Mouse (Mus musculus): ENCODE measurements around the gene Cym. TPM values are rescaled to one million over a fixed set of nuclear protein-coding genes. Genes with fewer than 3 reads are reported as not detected.

Cym gene
- polyA plus RNA-seq, 1 experiment from 2014 or later: 69,611 TPM

- no peak overlapping the region for H3K27ac ChIP-seq (replicated peaks)
- H3K4me1 ChIP-seq (replicated peaks; ENCODE audit: control insufficient read depth, insufficient read depth): no peaks in the 10 kb centered on the region
- H3K9me3 ChIP-seq (ENCODE audit: control insufficient read depth, low read length): no peaks in the 10 kb centered on the region
- H3K4me3 ChIP-seq (ENCODE audit: low read depth, low read length): no peak overlapping the region
- 61% methylated on average over 9 of the region's 9 CpGs for WGBS
- H3K36me3 ChIP-seq (ENCODE audit: control insufficient read depth, insufficient read depth, low read length): no peaks in the 10 kb centered on the region
- no peak overlapping the region for H3K4me2 ChIP-seq (replicated peaks; ENCODE audit: low read depth)
- ATAC-seq (ENCODE audit: low FRiP score, low TSS enrichment) (no peak), DNase-seq (ENCODE audit: low spot score) (no peak)
- no peak for TF ChIP-seq CTCF (IDR thresholded peaks at IDR 0.05; ENCODE audit: low read depth)
- no peak for TF ChIP-seq EP300 (optimal IDR thresholded peaks at IDR 0.05)
- no peaks in the 10 kb centered on the region for H3K27me3 ChIP-seq (ENCODE audit: control insufficient read depth, insufficient read depth, low read length)
- no peak overlapping the region for H3K9ac ChIP-seq (ENCODE audit: low read length)
These were observed 45.0 kb downstream of the Cym start for GRCm38 (mm10) chr3:107176501-107176900.

DNA sequence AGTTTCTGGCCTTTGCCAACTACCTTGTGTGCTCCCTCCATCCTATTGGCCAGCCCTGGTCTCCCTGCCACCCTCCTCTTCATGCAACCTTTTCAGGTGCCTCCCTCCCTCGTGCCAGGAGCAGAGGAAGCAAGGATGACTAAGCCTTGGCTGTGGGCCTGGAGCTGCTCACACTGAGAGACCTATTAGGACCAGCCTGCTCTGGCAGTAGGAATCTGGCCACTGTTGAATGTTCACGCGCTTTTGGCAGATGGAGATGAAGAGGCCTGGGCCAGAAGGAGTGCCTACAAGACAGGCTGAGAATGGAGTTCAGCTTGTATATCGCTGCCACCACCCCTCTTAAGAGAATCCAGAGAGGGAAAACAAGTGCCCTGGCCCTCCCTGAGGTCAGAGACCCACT is 46.0 kb downstream of the Cym start:
- H3K9me3 ChIP-seq (ENCODE audit: control insufficient read depth, low read length): no peaks in the 10 kb centered on the region
- peak; percentile 81 for ATAC-seq (ENCODE audit: low FRiP score, low TSS enrichment)
- WGBS: 48% methylated on average over 4 of the region's 4 CpGs
- no peak overlapping the region for H3K27ac ChIP-seq (replicated peaks)
- H3K4me2 ChIP-seq (replicated peaks; ENCODE audit: low read depth): no peak overlapping the region
- DNase-seq (ENCODE audit: low spot score): peak; percentile 49
- TF ChIP-seq CTCF (IDR thresholded peaks at IDR 0.05; ENCODE audit: low read depth) (no peak), EP300 (optimal IDR thresholded peaks at IDR 0.05) (no peak)
- H3K4me1 ChIP-seq (replicated peaks; ENCODE audit: control insufficient read depth, insufficient read depth): no peaks in the 10 kb centered on the region
- no peaks in the 10 kb centered on the region for H3K27me3 ChIP-seq (ENCODE audit: control insufficient read depth, insufficient read depth, low read length)
- no peak overlapping the region for H3K9ac ChIP-seq (ENCODE audit: low read length)
- H3K4me3 ChIP-seq (ENCODE audit: low read depth, low read length): no peak overlapping the region
- no peaks in the 10 kb centered on the region for H3K36me3 ChIP-seq (ENCODE audit: control insufficient read depth, insufficient read depth, low read length)

DNA sequence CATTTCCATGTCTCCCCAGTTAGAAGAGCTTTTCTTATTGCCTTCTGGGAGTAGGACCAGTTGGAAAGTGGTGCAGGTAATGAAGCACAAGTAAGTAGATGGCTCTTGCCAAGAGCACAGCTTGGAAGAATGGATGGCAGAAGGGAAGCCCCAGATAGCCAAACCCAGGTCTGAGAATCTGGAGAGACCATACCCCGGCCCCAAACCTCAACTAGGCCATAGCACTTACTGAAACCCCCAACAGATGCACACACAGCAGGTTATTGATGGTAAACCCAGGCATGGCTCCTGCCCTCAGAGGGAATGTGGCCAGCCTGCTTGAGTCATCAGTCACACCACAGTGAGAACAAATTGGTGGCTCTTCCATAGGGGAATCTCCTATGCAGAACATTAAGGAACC is 49.0 kb downstream of the Cym start:
- H3K9ac ChIP-seq (ENCODE audit: low read length): no peak overlapping the region
- no peaks in the 10 kb centered on the region for H3K4me1 ChIP-seq (replicated peaks; ENCODE audit: control insufficient read depth, insufficient read depth)
- no peak overlapping the region for H3K4me2 ChIP-seq (replicated peaks; ENCODE audit: low read depth)
- DNase-seq (ENCODE audit: low spot score) (no peak), ATAC-seq (ENCODE audit: low FRiP score, low TSS enrichment) (no peak)
- no peak for TF ChIP-seq EP300 (optimal IDR thresholded peaks at IDR 0.05)
- no peak for TF ChIP-seq CTCF (IDR thresholded peaks at IDR 0.05; ENCODE audit: low read depth)
- H3K36me3 ChIP-seq (ENCODE audit: control insufficient read depth, insufficient read depth, low read length): no peaks in the 10 kb centered on the region
- H3K9me3 ChIP-seq (ENCODE audit: control insufficient read depth, low read length): no peaks in the 10 kb centered on the region
- H3K4me3 ChIP-seq (ENCODE audit: low read depth, low read length): no peak overlapping the region
- no peaks in the 10 kb centered on the region for H3K27me3 ChIP-seq (ENCODE audit: control insufficient read depth, insufficient read depth, low read length)
- 76% methylated on average over 1 of the region's 1 CpGs for WGBS
- H3K27ac ChIP-seq (replicated peaks): no peak overlapping the region

DNA sequence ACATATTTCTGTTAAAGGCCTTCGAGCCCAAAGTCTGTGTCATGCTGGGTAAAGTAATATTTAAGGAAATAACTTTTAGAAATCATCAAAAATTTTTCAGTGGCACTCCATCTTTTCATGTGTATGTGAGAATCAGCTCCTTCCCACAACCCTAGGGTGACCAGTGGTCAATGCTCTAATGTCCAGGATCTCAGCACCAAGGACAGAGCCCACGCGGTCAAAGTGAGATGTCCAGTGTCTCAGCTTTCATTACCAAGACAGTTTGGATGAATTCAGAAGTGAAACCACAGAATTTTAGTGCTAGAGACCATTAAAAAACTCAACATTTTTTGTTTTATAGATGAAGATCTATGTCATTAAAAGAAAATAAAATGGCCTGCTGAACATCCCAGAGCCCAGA is 49.6 kb downstream of the Cym start:
- no peak for DNase-seq (ENCODE audit: low spot score)
- Histone ChIP-seq H3K4me3 (ENCODE audit: low read depth, low read length) (no peak overlapping the region), H3K9ac (ENCODE audit: low read length) (no peak overlapping the region), H3K4me2 (replicated peaks; ENCODE audit: low read depth) (no peak overlapping the region), H3K36me3 (ENCODE audit: control insufficient read depth, insufficient read depth, low read length) (no peaks in the 10 kb centered on the region), H3K27me3 (ENCODE audit: control insufficient read depth, insufficient read depth, low read length) (no peaks in the 10 kb centered on the region), H3K4me1 (replicated peaks; ENCODE audit: control insufficient read depth, insufficient read depth) (no peaks in the 10 kb centered on the region), H3K27ac (replicated peaks) (no peak overlapping the region), H3K9me3 (ENCODE audit: control insufficient read depth, low read length) (no peaks in the 10 kb centered on the region)
- 65% methylated on average over 3 of the region's 3 CpGs for WGBS
- no peak for ATAC-seq (ENCODE audit: low FRiP score, low TSS enrichment)
- TF ChIP-seq CTCF (IDR thresholded peaks at IDR 0.05; ENCODE audit: low read depth) (no peak), EP300 (optimal IDR thresholded peaks at IDR 0.05) (no peak)

GRCm38 (mm10) chr3:107169552-107169951 is 52.0 kb downstream of the Cym start:
- no peaks in the 10 kb centered on the region for H3K4me1 ChIP-seq (replicated peaks; ENCODE audit: control insufficient read depth, insufficient read depth)
- H3K9ac ChIP-seq (ENCODE audit: low read length): no peak overlapping the region
- no peak overlapping the region for H3K27ac ChIP-seq (replicated peaks)
- H3K4me2 ChIP-seq (replicated peaks; ENCODE audit: low read depth): no peak overlapping the region
- H3K9me3 ChIP-seq (ENCODE audit: control insufficient read depth, low read length): no peaks in the 10 kb centered on the region
- no peak for DNase-seq (ENCODE audit: low spot score)
- TF ChIP-seq CTCF (IDR thresholded peaks at IDR 0.05; ENCODE audit: low read depth) (no peak), EP300 (optimal IDR thresholded peaks at IDR 0.05) (no peak)
- ATAC-seq (ENCODE audit: low FRiP score, low TSS enrichment): no peak
- WGBS: 67% methylated on average over 2 of the region's 2 CpGs
- H3K36me3 ChIP-seq (ENCODE audit: control insufficient read depth, insufficient read depth, low read length): no peaks in the 10 kb centered on the region
- no peak overlapping the region for H3K4me3 ChIP-seq (ENCODE audit: low read depth, low read length)
- H3K27me3 ChIP-seq (ENCODE audit: control insufficient read depth, insufficient read depth, low read length): no peaks in the 10 kb centered on the region

- H3K36me3 ChIP-seq (ENCODE audit: control insufficient read depth, insufficient read depth, low read length): no peaks in the 10 kb centered on the region
- H3K9me3 ChIP-seq (ENCODE audit: control insufficient read depth, low read length): no peaks in the 10 kb centered on the region
- H3K4me1 ChIP-seq (replicated peaks; ENCODE audit: control insufficient read depth, insufficient read depth): no peaks in the 10 kb centered on the region
- WGBS: 86% methylated on average over 2 of the region's 2 CpGs
- H3K4me3 ChIP-seq (ENCODE audit: low read depth, low read length): no peak overlapping the region
- H3K27me3 ChIP-seq (ENCODE audit: control insufficient read depth, insufficient read depth, low read length): no peaks in the 10 kb centered on the region
- DNase-seq (ENCODE audit: low spot score) (no peak), ATAC-seq (ENCODE audit: low FRiP score, low TSS enrichment) (no peak)
- no peak for TF ChIP-seq EP300 (optimal IDR thresholded peaks at IDR 0.05)
- no peak for TF ChIP-seq CTCF (IDR thresholded peaks at IDR 0.05; ENCODE audit: low read depth)
- no peak overlapping the region for H3K27ac ChIP-seq (replicated peaks)
- H3K4me2 ChIP-seq (replicated peaks; ENCODE audit: low read depth): no peak overlapping the region
- no peak overlapping the region for H3K9ac ChIP-seq (ENCODE audit: low read length)
These were observed 58.8 kb downstream of the Cym start for GRCm38 (mm10) chr3:107162741-107163140.

Other genes starting within 250 kb of the Cym start
- gene Kcna3, start 185.6 kb downstream of the Cym start, polyA plus RNA-seq (2015; fragmentation: Nextera tagmentation; extraction: Ambion mirVana): 0.15 and 0.34 TPM in 2 replicates
- 0.13 and 0.16 TPM in 2 replicates for gene Kcna2, start 120.6 kb downstream of the Cym start, polyA plus RNA-seq (2015; fragmentation: Nextera tagmentation; extraction: Ambion mirVana)
- not detected in 2 replicates for gene Kcna10, start 38.7 kb downstream of the Cym start, polyA plus RNA-seq (2015; fragmentation: Nextera tagmentation; extraction: Ambion mirVana)
- gene A630076J17Rik, start 8.9 kb upstream of the Cym start, polyA plus RNA-seq (2015; fragmentation: Nextera tagmentation; extraction: Ambion mirVana): 28.1 and 32.7 TPM in 2 replicates
- gene Prok1, start 18.0 kb upstream of the Cym start, polyA plus RNA-seq (2015; fragmentation: Nextera tagmentation; extraction: Ambion mirVana): 10.5 and 11.3 TPM in 2 replicates
- gene Lamtor5, start 57.1 kb upstream of the Cym start, polyA plus RNA-seq (2015; fragmentation: Nextera tagmentation; extraction: Ambion mirVana): 186 and 189 TPM in 2 replicates
- gene Slc16a4, start 69.5 kb upstream of the Cym start, polyA plus RNA-seq (2015; fragmentation: Nextera tagmentation; extraction: Ambion mirVana): 1.9 and 2.1 TPM in 2 replicates
- 6.0 and 6.6 TPM in 2 replicates for gene Rbm15, start 111.9 kb upstream of the Cym start, polyA plus RNA-seq (2015; fragmentation: Nextera tagmentation; extraction: Ambion mirVana)
- gene Kcnc4, start 237.8 kb upstream of the Cym start, polyA plus RNA-seq (2015; fragmentation: Nextera tagmentation; extraction: Ambion mirVana): 0.12 and 0.17 TPM in 2 replicates

Measured in stomach, postnatal 0 days (tissue).